Mouse (Mus musculus): ENCODE data around the gene Fgr. TPM values are rescaled to one million over a fixed set of nuclear protein-coding genes. Genes with fewer than 3 reads are reported as not detected.
A peak's percentile ranks its signal among the peaks of the same experiment; 100 is the strongest.

Fgr gene
- polyA plus RNA-seq, 1 experiment from 2014 or later, result 1.8 TPM

- Histone ChIP-seq H3K4me3 (replicated peaks; ENCODE audit: low read length) (no peak overlapping the region), H3K9ac (ENCODE audit: low read length) (no peak overlapping the region), H3K4me2 (ENCODE audit: low read depth, low read length) (no peak overlapping the region), H3K27ac (ENCODE audit: low read length) (no peak overlapping the region), H3K4me1 (ENCODE audit: control insufficient read depth, insufficient read depth, low read length) (peaks cover 23% of the 10 kb centered on the region), H3K27me3 (ENCODE audit: control insufficient read depth, insufficient read depth, low read length) (no peaks in the 10 kb centered on the region), H3K36me3 (ENCODE audit: control insufficient read depth, insufficient read depth, low read length) (no peaks in the 10 kb centered on the region), H3K9me3 (replicated peaks; ENCODE audit: control insufficient read depth, low read length) (no peaks in the 10 kb centered on the region)
- no peak for ATAC-seq (ENCODE audit: insufficient read depth, low FRiP score)
- 29% methylated on average over 2 of the region's 2 CpGs for WGBS
Measured at GRCm38 (mm10) chr4:132955395-132955791, 18.5 kb upstream of the Fgr start.

DNA sequence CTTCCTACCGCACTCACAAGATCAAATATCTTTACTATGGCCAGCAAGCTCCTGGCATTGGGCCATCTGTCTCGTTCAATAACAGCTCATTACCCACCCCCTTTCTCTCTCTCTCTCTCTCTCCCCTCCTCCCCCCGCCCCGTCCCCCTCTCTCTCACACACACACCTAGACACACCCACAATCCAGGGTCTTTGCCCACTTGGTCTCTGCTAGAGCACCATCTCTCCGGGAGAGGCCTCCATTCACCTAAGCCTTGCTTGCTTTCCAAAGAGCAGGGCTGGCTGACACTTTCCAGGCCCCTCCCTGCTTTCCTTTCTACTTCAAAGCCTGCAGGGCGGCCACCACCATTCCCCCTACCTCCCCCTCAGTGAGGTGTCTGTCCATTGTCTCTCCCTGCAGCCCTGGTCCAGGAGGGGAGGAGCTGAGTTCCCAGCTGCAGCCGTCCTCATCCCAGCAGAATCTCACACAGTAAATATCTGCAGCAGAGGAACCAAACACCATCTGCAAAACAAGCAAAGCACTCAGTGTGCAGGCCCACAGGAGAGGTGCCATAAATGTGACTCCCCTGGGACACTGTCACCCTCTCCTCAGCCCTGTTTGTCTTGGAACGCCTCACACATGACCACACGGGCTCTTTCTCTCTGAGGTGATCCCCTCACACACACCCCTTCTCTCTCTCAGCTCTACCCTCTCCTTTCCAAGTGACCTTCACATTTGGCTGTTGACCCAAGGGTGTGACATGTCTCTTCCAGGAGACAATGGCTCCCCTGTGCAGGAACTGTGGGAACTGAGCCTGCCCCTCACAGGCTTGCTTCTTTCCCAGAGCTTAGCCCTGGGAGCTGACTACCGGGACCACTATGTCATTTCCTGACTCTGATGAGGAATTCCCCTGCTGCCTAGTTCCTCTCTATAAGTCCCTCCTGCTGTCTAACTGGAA, 14.9 kb upstream of the Fgr start:
- Histone ChIP-seq H3K4me2 (ENCODE audit: low read depth, low read length) (no peak overlapping the region), H3K9me3 (replicated peaks; ENCODE audit: control insufficient read depth, low read length) (no peaks in the 10 kb centered on the region), H3K27ac (ENCODE audit: low read length) (peak overlapping the region; percentile 68), H3K4me1 (ENCODE audit: control insufficient read depth, insufficient read depth, low read length) (peaks cover 31% of the 10 kb centered on the region), H3K9ac (ENCODE audit: low read length) (peak overlapping the region; percentile 19; the same call in 1 of the 2 replicates), H3K27me3 (ENCODE audit: control insufficient read depth, insufficient read depth, low read length) (no peaks in the 10 kb centered on the region), H3K36me3 (ENCODE audit: control insufficient read depth, insufficient read depth, low read length) (no peaks in the 10 kb centered on the region), H3K4me3 (replicated peaks; ENCODE audit: low read length) (no peak overlapping the region)
- peak; percentile 75 for ATAC-seq (ENCODE audit: insufficient read depth, low FRiP score)
- 15% methylated on average over 10 of the region's 10 CpGs for WGBS

GRCm38 (mm10) chr4:132959679-132960045, 14.2 kb upstream of the Fgr start:
- Histone ChIP-seq H3K4me1 (ENCODE audit: control insufficient read depth, insufficient read depth, low read length) (peaks cover 31% of the 10 kb centered on the region), H3K4me2 (ENCODE audit: low read depth, low read length) (no peak overlapping the region), H3K9me3 (replicated peaks; ENCODE audit: control insufficient read depth, low read length) (no peaks in the 10 kb centered on the region), H3K4me3 (replicated peaks; ENCODE audit: low read length) (no peak overlapping the region), H3K36me3 (ENCODE audit: control insufficient read depth, insufficient read depth, low read length) (no peaks in the 10 kb centered on the region), H3K27me3 (ENCODE audit: control insufficient read depth, insufficient read depth, low read length) (no peaks in the 10 kb centered on the region), H3K27ac (ENCODE audit: low read length) (peak overlapping the region; percentile 68), H3K9ac (ENCODE audit: low read length) (0 out of 2 replicates have a peak overlapping the region, but pooled peaks have one; percentile 19)
- ATAC-seq (ENCODE audit: insufficient read depth, low FRiP score), result no peak
- WGBS, result 47% methylated on average over 3 of the region's 3 CpGs

- Histone ChIP-seq H3K9me3 (replicated peaks; ENCODE audit: control insufficient read depth, low read length) (no peaks in the 10 kb centered on the region), H3K9ac (ENCODE audit: low read length) (no peak overlapping the region), H3K27me3 (ENCODE audit: control insufficient read depth, insufficient read depth, low read length) (no peaks in the 10 kb centered on the region), H3K4me3 (replicated peaks; ENCODE audit: low read length) (no peak overlapping the region), H3K4me2 (ENCODE audit: low read depth, low read length) (no peak overlapping the region), H3K36me3 (ENCODE audit: control insufficient read depth, insufficient read depth, low read length) (no peaks in the 10 kb centered on the region), H3K4me1 (ENCODE audit: control insufficient read depth, insufficient read depth, low read length) (peaks cover 29% of the 10 kb centered on the region), H3K27ac (ENCODE audit: low read length) (0 out of 2 replicates have a peak overlapping the region, but pooled peaks have one; percentile 68)
- ATAC-seq (ENCODE audit: insufficient read depth, low FRiP score), result no peak
- 54% methylated on average over 5 of the region's 5 CpGs for WGBS
Measured at GRCm38 (mm10) chr4:132960313-132960712, 13.6 kb upstream of the Fgr start.

DNA sequence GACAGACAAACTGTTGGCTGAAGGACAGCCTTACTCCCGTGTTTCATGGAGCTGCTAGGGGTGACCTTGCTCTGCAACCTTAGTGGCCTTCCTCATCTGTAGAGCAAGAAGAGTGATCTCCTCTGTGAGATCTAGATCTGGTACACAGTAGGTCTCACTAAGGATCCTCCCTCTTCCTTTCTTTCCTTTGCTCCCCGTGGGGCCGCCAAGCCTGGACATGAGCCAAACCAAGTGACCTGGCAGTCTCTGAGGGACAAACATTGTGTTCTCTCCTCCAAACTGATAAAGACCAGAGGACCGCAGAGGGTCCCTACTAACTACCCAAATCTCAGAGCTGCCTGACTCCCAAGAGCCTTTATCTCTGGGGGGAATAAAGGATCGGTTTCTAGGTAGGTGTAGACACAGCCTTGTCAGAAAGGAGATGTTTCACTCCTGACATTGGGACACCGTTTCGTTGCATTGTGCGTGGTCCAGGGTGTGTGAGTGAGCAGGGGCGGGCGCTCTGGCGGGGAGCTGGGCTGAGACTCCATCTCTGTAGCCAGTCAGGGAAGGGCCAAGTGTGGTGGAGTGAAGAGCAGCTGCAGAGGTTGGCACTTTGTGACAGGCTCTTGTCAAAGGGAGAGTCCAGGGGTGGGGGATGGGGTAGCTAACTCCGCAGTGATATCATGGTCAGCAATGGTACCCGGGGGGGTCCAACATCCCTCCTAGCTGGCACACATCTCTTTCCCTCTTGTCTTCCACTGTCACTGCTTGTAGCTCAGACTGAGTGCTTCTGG, 12.8 kb upstream of the Fgr start:
- Histone ChIP-seq H3K4me2 (ENCODE audit: low read depth, low read length) (no peak overlapping the region), H3K9ac (ENCODE audit: low read length) (peak overlapping the region; percentile 21; the same call in 1 of the 2 replicates), H3K27ac (ENCODE audit: low read length) (0 out of 2 replicates have a peak overlapping the region, but pooled peaks have one; percentile 10), H3K27me3 (ENCODE audit: control insufficient read depth, insufficient read depth, low read length) (no peaks in the 10 kb centered on the region), H3K9me3 (replicated peaks; ENCODE audit: control insufficient read depth, low read length) (no peaks in the 10 kb centered on the region), H3K36me3 (ENCODE audit: control insufficient read depth, insufficient read depth, low read length) (no peaks in the 10 kb centered on the region), H3K4me3 (replicated peaks; ENCODE audit: low read length) (no peak overlapping the region), H3K4me1 (ENCODE audit: control insufficient read depth, insufficient read depth, low read length) (peaks cover 29% of the 10 kb centered on the region)
- WGBS, result 46% methylated on average over 13 of the region's 13 CpGs
- ATAC-seq (ENCODE audit: insufficient read depth, low FRiP score), result no peak; the same call in 1 of the 2 replicates

DNA sequence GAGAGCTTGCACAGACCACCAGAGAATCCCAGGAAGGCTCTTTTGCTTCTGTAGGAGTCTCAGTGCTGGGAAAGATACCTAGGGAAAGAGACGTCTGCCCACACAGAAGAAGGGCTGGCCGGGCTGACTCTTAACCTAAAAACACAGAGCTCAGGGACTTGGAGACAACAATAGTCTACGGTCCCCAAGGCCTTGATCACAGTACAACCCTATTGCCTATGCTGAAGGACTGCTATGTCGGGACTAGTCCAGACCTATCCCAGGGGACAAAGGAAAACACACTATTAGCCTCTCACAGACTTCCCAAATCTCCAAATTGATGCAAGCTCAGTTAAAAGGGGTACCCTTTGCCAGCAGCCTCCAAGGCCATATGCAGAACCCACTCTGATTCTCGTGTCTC, 12.0 kb upstream of the Fgr start:
- H3K4me3 ChIP-seq (replicated peaks; ENCODE audit: low read length), result no peak overlapping the region
- no peak for ATAC-seq (ENCODE audit: insufficient read depth, low FRiP score)
- no peak overlapping the region for H3K9ac ChIP-seq (ENCODE audit: low read length)
- H3K36me3 ChIP-seq (ENCODE audit: control insufficient read depth, insufficient read depth, low read length), result no peaks in the 10 kb centered on the region
- H3K4me1 ChIP-seq (ENCODE audit: control insufficient read depth, insufficient read depth, low read length), result peaks cover 29% of the 10 kb centered on the region
- H3K27ac ChIP-seq (ENCODE audit: low read length), result no peak overlapping the region
- no peak overlapping the region for H3K4me2 ChIP-seq (ENCODE audit: low read depth, low read length)
- WGBS, result 78% methylated on average over 5 of the region's 5 CpGs
- H3K9me3 ChIP-seq (replicated peaks; ENCODE audit: control insufficient read depth, low read length), result no peaks in the 10 kb centered on the region
- no peaks in the 10 kb centered on the region for H3K27me3 ChIP-seq (ENCODE audit: control insufficient read depth, insufficient read depth, low read length)

DNA sequence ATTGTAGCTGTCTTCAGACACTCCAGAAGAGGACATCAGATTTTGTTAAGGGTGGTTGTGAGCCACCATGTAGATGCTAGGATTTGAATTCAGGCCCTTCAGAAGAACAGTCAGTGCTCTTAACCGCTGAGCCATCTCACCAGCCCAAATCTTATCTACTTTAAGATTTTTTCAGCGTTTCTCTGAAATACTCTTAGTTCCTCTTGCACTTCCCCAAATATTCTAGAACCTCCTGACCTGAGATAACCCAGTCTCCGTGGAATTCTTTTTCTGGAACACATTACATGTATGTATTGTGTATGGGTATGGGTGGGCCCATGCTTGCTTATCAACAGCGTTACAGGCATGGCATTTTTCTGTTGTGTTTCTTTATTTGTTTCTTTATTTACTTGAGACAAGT, 11.3 kb upstream of the Fgr start:
- WGBS, result 83% methylated on average over 4 of the region's 4 CpGs
- Histone ChIP-seq H3K27ac (ENCODE audit: low read length) (no peak overlapping the region), H3K27me3 (ENCODE audit: control insufficient read depth, insufficient read depth, low read length) (no peaks in the 10 kb centered on the region), H3K4me3 (replicated peaks; ENCODE audit: low read length) (no peak overlapping the region), H3K9me3 (replicated peaks; ENCODE audit: control insufficient read depth, low read length) (no peaks in the 10 kb centered on the region), H3K9ac (ENCODE audit: low read length) (no peak overlapping the region), H3K36me3 (ENCODE audit: control insufficient read depth, insufficient read depth, low read length) (no peaks in the 10 kb centered on the region), H3K4me1 (ENCODE audit: control insufficient read depth, insufficient read depth, low read length) (peaks cover 29% of the 10 kb centered on the region), H3K4me2 (ENCODE audit: low read depth, low read length) (no peak overlapping the region)
- ATAC-seq (ENCODE audit: insufficient read depth, low FRiP score), result no peak

- 38% methylated on average over 2 of the region's 2 CpGs for WGBS
- Histone ChIP-seq H3K27ac (ENCODE audit: low read length) (no peak overlapping the region), H3K9me3 (replicated peaks; ENCODE audit: control insufficient read depth, low read length) (no peaks in the 10 kb centered on the region), H3K9ac (ENCODE audit: low read length) (no peak overlapping the region), H3K4me1 (ENCODE audit: control insufficient read depth, insufficient read depth, low read length) (peaks cover 28% of the 10 kb centered on the region), H3K4me2 (ENCODE audit: low read depth, low read length) (no peak overlapping the region), H3K36me3 (ENCODE audit: control insufficient read depth, insufficient read depth, low read length) (no peaks in the 10 kb centered on the region), H3K4me3 (replicated peaks; ENCODE audit: low read length) (no peak overlapping the region), H3K27me3 (ENCODE audit: control insufficient read depth, insufficient read depth, low read length) (no peaks in the 10 kb centered on the region)
- ATAC-seq (ENCODE audit: insufficient read depth, low FRiP score), result no peak
Measured at GRCm38 (mm10) chr4:132963436-132963835, 10.5 kb upstream of the Fgr start.

DNA sequence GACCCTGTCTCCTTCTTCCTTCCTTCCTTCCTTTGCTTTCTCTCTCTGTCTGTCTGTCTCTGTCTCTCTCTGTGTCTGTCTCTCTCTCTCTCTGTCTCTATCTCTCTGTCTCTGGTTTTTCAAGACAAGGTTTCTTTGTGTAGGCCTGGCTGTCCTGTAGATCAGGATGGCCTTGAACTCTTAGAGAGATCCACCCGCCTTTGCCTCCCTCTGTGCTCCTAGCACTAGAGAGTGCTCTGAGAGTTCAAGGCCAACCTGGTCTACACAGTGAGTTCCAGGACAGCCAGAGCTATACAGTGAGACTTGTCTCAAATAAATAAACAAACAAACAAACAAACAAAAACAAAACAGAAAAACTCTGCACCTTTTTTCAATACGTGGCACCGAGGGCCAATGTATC, 9.8 kb upstream of the Fgr start:
- 64% methylated on average over 3 of the region's 3 CpGs for WGBS
- Histone ChIP-seq H3K4me1 (ENCODE audit: control insufficient read depth, insufficient read depth, low read length) (peaks cover 22% of the 10 kb centered on the region), H3K4me2 (ENCODE audit: low read depth, low read length) (no peak overlapping the region), H3K36me3 (ENCODE audit: control insufficient read depth, insufficient read depth, low read length) (no peaks in the 10 kb centered on the region), H3K9ac (ENCODE audit: low read length) (no peak overlapping the region), H3K9me3 (replicated peaks; ENCODE audit: control insufficient read depth, low read length) (no peaks in the 10 kb centered on the region), H3K4me3 (replicated peaks; ENCODE audit: low read length) (no peak overlapping the region), H3K27me3 (ENCODE audit: control insufficient read depth, insufficient read depth, low read length) (no peaks in the 10 kb centered on the region), H3K27ac (ENCODE audit: low read length) (no peak overlapping the region)
- ATAC-seq (ENCODE audit: insufficient read depth, low FRiP score), result no peak

All from stomach, embryonic 16.5 days (tissue).